ENCODE assay signal across 8 mouse cellular contexts in the genomic region with DNA sequence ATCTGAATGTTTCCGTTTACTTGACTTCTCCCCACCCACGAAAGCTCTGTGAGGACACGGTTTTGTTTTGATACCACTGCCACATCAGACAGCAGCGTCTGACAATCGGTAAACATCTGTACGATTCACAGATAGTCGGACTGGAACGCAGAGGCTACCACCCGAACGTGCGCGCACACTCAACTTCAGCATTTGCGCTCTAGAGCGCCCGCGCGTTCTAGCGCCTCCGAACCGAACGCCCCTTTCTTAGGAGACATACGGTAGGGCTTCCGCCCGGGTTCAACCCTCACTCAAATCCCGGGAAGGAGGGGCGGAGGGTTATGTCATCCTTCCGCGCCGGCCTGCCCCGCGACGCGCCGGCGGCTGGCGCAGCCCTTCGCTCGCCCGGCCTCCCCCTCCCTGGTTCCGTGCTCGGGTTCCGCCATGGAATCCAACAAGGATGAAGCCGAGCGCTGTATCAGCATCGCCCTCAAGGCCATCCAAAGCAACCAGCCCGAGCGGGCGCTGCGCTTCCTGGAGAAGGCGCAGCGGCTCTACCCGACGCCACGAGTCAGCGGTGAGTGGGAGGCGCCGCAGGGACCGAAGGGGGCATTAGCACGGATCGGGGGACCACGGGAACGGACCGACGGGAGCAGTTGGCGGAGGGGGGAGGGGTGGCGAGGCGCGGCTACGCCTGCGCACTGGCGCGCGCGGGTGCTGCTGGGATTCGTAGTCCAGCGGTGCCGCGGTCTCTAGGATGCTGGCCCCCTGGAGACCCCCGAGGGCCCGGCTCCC. TPM values are rescaled to one million over a fixed set of nuclear protein-coding genes. Genes with fewer than 3 reads are reported as not detected.
DNase-seq lines count a peak whose midpoint lies in the region; ATAC-seq and TF ChIP-seq lines count a peak whose summit lies in the region.

A gene (plus strand): TSS at position 302 of the 774 bp plus-strand sequence.

- H3K4me3 ChIP-seq in E14TG2a.4 (replicated peaks; ENCODE audit: low read length): peak within 1 kb of the TSS; percentile 98
- peak within 1 kb of the TSS; percentile 92 for H3K4me3 ChIP-seq in forebrain, embryonic 14.5 days (ENCODE audit: low read depth, low read length)
- peak within 1 kb of the TSS; percentile 57 for H3K4me3 ChIP-seq in neural tube, embryonic 15.5 days (replicated peaks)

- peaks cover 43% of the 10 kb centered on the region for H3K4me1 ChIP-seq in E14TG2a.4 (replicated peaks; ENCODE audit: low read depth, low read length)
- H3K4me1 ChIP-seq in forebrain, embryonic 14.5 days (ENCODE audit: control insufficient read depth, insufficient read depth, low read length): peaks cover 10% of the 10 kb centered on the region
- peaks cover 27% of the 10 kb centered on the region for H3K4me1 ChIP-seq in neural tube, embryonic 15.5 days

- peaks cover 4% of the 10 kb centered on the region; the same call in 1 of the 2 replicates for H3K27me3 ChIP-seq in E14TG2a.4 (ENCODE audit: insufficient read depth, low read length)
- no peaks in the 10 kb centered on the region for H3K27me3 ChIP-seq in forebrain, embryonic 14.5 days (replicated peaks; ENCODE audit: control insufficient read depth, insufficient read depth, low read length)
- H3K27me3 ChIP-seq in neural tube, embryonic 15.5 days (replicated peaks): no peaks in the 10 kb centered on the region

- peak within 1 kb of the TSS; percentile 98 for H3K9ac ChIP-seq in forebrain, embryonic 14.5 days (ENCODE audit: low read length)
- peak within 1 kb of the TSS; percentile 93 for H3K9ac ChIP-seq in neural tube, embryonic 15.5 days (replicated peaks)

- intact Hi-C loops in heart, postnatal 14 days (cut with DNase I): no loop called here

- peak; percentile 94 for ATAC-seq in forebrain, embryonic 14.5 days
- peak; percentile 93 for ATAC-seq in neural tube, embryonic 15.5 days (ENCODE audit: low FRiP score)

- peak; percentile 94 for DNase-seq in c-Kit-positive CD71-positive TER-119-positive erythroid progenitor cells, embryonic 14.5 days (ENCODE audit: low spot score)
- DNase-seq in forebrain, embryonic 14.5 days (ENCODE audit: low spot score): peak; percentile 97
- DNase-seq in heart, postnatal 14 days: peak; percentile 94
- DNase-seq in layer of hippocampus, adult 11-12 months (ENCODE audit: low spot score): peak; percentile 95
- DNase-seq in lung, adult 18-20 months: peak; percentile 94 to 95
- peak; percentile 95 for DNase-seq in testis, postnatal 14 days (ENCODE audit: low spot score)

- H3K9me3 ChIP-seq in E14TG2a.4 (ENCODE audit: low read length): no peaks in the 10 kb centered on the region
- H3K9me3 ChIP-seq in forebrain, embryonic 14.5 days (replicated peaks; ENCODE audit: control insufficient read depth, low read length): no peaks in the 10 kb centered on the region
- no peaks in the 10 kb centered on the region for H3K9me3 ChIP-seq in neural tube, embryonic 15.5 days (replicated peaks)

- peaks cover 27% of the 10 kb centered on the region for H3K36me3 ChIP-seq in E14TG2a.4 (ENCODE audit: insufficient read depth, low read length)
- no peaks in the 10 kb centered on the region for H3K36me3 ChIP-seq in forebrain, embryonic 14.5 days (ENCODE audit: control insufficient read depth, insufficient read depth, low read length)
- H3K36me3 ChIP-seq in neural tube, embryonic 15.5 days: 0 out of 2 replicates have a peak, but pooled peaks cover 7% of the 10 kb centered on the region

- under 1% methylated on average over 80 of the region's 80 CpGs for WGBS in forebrain, embryonic 14.5 days
- WGBS in neural tube, embryonic 15.5 days: under 1% methylated on average over 77 of the region's 80 CpGs

- no peak for TF ChIP-seq CTCF in E14TG2a.4 (conservative IDR thresholded peaks at IDR 0.05; ENCODE audit: low read length)

- peak within 1 kb of the TSS; percentile 100 for H3K27ac ChIP-seq in forebrain, embryonic 14.5 days (ENCODE audit: low read depth, low read length)
- H3K27ac ChIP-seq in neural tube, embryonic 15.5 days (replicated peaks): peak within 1 kb of the TSS; percentile 100

- peak within 1 kb of the TSS; percentile 84 for H3K4me2 ChIP-seq in forebrain, embryonic 14.5 days (ENCODE audit: low read length)
- peak within 1 kb of the TSS; percentile 79 for H3K4me2 ChIP-seq in neural tube, embryonic 15.5 days

RNA-seq across cellular contexts. Expression of the gene that starts here (rescaled TPM):
- 18.8 and 19.7 TPM in 2 replicates for polyA plus RNA-seq in forebrain, embryonic 14.5 days (2014; fragmentation: Nextera tagmentation; extraction: Ambion mirVana)
- 10 to 100 TPM; 34.7 to 35.7 TPM for total RNA-seq in heart, postnatal 14 days (2021)
- 17.2 and 20.6 TPM in 2 replicates for polyA plus RNA-seq in neural tube, embryonic 15.5 days (2015; fragmentation: Nextera tagmentation; extraction: Ambion mirVana)

Comparison
In these comparisons a context has a peak if more than half of its experiments do, and no peak if none do; other contexts are left out.
1. Peak in every context shown above with its lines: DNase-seq, ATAC-seq, H3K4me3 ChIP-seq and H3K27ac ChIP-seq.